Comparison of ENCODE assay signal across 15 mouse cellular contexts in genomic region chr8:91750794-91751125, GRCm38 (mm10). TPM values are rescaled to one million over a fixed set of nuclear protein-coding genes. Genes with fewer than 3 reads are reported as not detected.
"Had no signal": no experiment of that assay in that cellular context is flagged by ENCODE, and none has a peak within 500 bp of the region (broad histone marks: within the 10 kb centered on the region; RNA-seq: fewer than 3 reads in every experiment).

No protein-coding gene starts in this region.

- H3K9ac ChIP-seq: limb, embryonic 13.5 days; liver, embryonic 12.5 days; lung, embryonic 15.5 days; midbrain, embryonic 12.5 days; neural tube, embryonic 15.5 days had no signal

- H3K27ac ChIP-seq: kidney, postnatal 0 days; layer of hippocampus, adult 2 months; limb, embryonic 13.5 days; liver, embryonic 12.5 days; lung, embryonic 15.5 days; macrophage; midbrain, embryonic 12.5 days; neural tube, embryonic 15.5 days had no signal

- ATAC-seq: liver, embryonic 12.5 days had no signal

- H3K9me3 ChIP-seq: limb, embryonic 13.5 days; liver, embryonic 12.5 days; lung, embryonic 15.5 days; neural tube, embryonic 15.5 days had no signal

- H3K4me3 ChIP-seq: layer of hippocampus, adult 2 months; limb, embryonic 13.5 days; liver, embryonic 12.5 days; lung, embryonic 15.5 days; megakaryocyte, embryonic 14.5 days; midbrain, embryonic 12.5 days; neural tube, embryonic 15.5 days had no signal

- H3K36me3 ChIP-seq: limb, embryonic 13.5 days; liver, embryonic 12.5 days; lung, embryonic 15.5 days; midbrain, embryonic 12.5 days; neural tube, embryonic 15.5 days had no signal

- H3K27me3 ChIP-seq: liver, embryonic 12.5 days had no signal

- H3K4me1 ChIP-seq: liver, embryonic 12.5 days; megakaryocyte, embryonic 14.5 days had no signal

- H3K4me2 ChIP-seq: limb, embryonic 13.5 days; liver, embryonic 12.5 days; lung, embryonic 15.5 days; midbrain, embryonic 12.5 days; neural tube, embryonic 15.5 days had no signal

- DNase-seq: kidney, postnatal 4 days; right cerebral cortex, adult 18-20 months; spleen, adult 18-20 months; thymus, adult 2 months; thymus, postnatal 25 days had no signal

RNA-seq across cellular contexts. Expression of gene Irx3, which starts 51.1 kb away (rescaled TPM):
- polyA plus RNA-seq: liver, embryonic 16.5 days; macrophage had no signal
